Mouse (Mus musculus) heart, adult 11 months (tissue): ENCODE measurements at regions not wholly inside any gene's neighbourhood (a gene's known extent, or its start where the extent isn't known, plus 50 kb on each side); places are given as distances from the start of the nearest gene placed in this dataset.

Experiments
- DNase-seq: peaks from one replicate; pipeline ENCODE4 v3.0.0; 2022

DNA sequence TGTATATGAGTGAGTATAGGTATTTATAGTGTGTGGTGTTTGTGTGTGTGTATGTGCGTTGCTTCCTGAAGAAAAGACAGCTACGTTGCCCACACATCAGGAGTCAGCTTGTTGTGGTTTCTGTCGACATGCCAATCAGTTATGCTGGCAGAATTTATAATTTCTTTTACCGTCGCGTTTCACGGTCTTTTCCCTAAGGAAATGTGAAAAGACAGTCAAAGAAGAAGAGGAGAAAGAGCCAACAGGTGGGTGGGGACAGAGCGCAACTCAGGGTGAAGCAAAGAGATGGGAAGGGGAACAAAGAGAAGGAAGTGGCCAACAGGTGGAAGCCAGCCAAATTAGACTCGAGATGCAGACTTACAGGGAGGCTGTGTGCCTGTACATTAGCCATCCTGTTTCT lies 204.2 kb downstream of the Rpap3 start:
- peak; percentile 52 for DNase-seq

GRCm38 (mm10) chr15:97499821-97500385 lies 205.7 kb downstream of the Rpap3 start:
- DNase-seq, result peak; percentile 63

GRCm38 (mm10) chr15:97499240-97499639 lies 206.4 kb downstream of the Rpap3 start:
- DNase-seq, result peak; percentile 67

DNA sequence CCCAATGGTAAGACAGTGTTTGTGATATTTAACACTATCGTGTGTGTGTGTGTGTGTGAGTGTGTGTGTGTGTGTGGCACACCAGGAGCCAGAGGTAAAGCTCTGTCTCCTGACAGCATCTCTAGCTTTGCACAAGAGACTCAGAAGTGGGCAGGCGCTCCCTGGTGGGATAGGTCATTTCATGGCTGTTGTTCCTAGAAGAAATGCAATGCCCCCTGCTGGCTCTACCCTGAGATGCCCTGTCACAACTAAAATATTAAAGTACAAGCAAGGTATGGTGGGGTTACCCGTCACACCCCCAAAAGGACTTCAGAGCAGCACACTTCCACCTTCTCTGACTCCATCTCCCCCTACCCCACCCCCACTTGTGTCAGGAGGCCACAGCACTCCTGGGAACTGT lies 207.2 kb downstream of the Rpap3 start:
- peak; percentile 90 for DNase-seq

DNA sequence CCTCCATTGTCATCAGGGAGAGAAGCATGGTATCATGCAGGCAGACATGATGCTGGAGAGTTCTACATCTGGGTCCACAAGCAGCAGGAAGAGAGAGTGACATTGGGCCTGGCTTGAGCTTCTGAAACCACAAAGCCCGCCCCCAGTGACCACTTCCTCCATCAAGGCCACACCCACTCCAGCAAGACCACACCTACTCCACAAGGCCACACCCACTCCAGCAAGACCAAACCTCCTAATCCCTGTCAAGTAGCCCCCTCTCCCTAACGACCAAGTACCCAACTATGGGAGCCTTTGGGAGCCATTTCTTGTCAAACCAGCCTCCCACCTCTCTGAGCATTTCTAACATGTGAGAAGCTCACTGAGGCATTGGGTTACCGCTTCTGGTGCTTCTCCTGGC lies 209.6 kb downstream of the Rpap3 start:
- DNase-seq, result peak; percentile 70

GRCm38 (mm10) chr15:97493340-97493739 lies 212.3 kb downstream of the Rpap3 start:
- peak; percentile 7 for DNase-seq

GRCm38 (mm10) chr15:97491796-97492195 lies 213.8 kb downstream of the Rpap3 start:
- peak; percentile 39 for DNase-seq

GRCm38 (mm10) chr15:97487425-97487824 lies 218.2 kb downstream of the Rpap3 start:
- peak; percentile 7 for DNase-seq

- DNase-seq, result no peak
These were observed 225.1 kb upstream of the Amigo2 start for GRCm38 (mm10) chr15:97471986-97472779.

DNA sequence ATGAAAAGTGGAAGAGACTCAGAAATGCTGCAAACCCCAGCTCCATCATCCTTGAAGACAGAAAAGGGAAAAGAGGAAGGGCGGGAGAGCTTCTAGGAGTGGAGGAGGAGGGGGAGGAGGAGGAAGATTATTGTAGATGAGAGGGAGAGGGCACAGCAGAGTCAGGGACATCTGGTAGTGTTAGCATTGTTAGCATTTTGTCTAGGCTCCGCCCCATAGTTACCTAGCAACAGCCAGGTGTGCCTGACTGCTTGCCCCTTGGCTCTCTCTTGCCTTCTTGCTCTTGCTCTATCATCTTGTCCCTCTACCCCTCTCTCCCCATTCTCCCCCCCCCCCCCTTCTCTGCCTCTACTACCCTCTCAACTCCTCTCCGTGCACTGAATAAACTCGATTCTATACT lies 224.4 kb upstream of the Amigo2 start:
- DNase-seq, result no peak

GRCm38 (mm10) chr15:97469684-97470344 lies 222.7 kb upstream of the Amigo2 start:
- DNase-seq, result peak; percentile 84

GRCm38 (mm10) chr15:97468732-97469683 lies 221.9 kb upstream of the Amigo2 start:
- peak; percentile 91 for DNase-seq

DNA sequence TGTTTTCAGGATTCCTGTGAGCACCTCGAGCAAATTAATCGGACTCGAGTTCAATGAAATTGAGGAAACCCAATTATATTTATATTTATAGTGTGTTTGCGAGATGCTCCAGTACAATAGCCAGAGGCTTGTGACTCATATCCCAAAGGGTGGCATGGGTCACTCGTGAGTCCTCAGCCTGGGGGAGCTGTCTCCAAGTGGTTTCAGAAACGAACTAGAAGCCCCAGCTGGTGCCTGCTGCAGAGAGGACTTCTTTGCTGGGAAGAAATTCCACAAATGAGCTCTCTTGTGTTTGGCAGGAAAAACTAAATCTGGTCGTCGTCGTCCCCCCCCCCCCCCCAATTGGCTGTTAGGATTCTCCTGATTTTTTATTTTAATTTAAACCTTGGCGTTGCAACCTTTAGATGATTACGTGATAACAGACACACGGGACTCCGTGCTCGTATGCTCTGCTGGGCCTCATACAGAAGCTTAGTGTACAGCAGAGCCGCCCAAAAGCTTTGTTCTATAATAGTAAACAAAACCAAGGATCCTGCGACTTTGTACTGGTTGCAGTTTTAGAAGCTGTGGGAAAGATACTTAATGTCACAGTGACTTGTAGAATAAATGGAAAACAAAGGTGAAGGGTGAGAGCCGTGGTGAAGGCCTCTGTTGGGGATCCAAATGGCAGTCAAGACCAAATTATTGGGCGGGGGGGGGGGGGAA lies 220.8 kb upstream of the Amigo2 start:
- peak; percentile 66 for DNase-seq

DNA sequence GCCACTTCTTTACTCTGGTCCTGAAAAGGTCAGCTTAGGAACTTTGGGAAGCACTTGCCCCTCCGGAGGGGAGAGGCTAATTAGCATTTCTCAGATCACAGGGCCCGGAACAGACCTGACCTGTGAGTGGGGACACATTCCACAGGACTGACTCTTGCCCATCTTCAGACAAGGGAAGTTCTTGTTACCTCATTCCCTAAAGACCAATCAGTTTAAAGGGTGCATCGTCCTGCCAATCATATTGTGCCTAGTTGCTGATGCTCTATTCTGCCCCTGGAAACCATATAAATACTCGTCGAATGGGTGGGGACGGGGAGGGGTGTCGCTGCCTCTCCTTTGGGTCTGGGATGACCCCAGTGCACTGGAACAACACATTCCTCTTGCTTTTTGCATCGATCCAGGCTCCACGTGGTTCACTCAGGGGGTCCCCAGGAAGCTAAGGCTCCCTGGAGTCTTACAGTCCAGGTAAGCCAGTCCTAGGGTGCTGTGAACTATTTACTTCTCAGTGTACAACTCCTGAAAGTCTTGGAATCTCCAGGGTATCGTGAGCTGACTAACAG lies 219.9 kb upstream of the Amigo2 start:
- peak; percentile 66 for DNase-seq

GRCm38 (mm10) chr15:97466110-97466509 lies 219.0 kb upstream of the Amigo2 start:
- DNase-seq, result peak; percentile 37

- peak; percentile 81 for DNase-seq
These were observed 218.3 kb upstream of the Amigo2 start for GRCm38 (mm10) chr15:97465366-97465765.

DNA sequence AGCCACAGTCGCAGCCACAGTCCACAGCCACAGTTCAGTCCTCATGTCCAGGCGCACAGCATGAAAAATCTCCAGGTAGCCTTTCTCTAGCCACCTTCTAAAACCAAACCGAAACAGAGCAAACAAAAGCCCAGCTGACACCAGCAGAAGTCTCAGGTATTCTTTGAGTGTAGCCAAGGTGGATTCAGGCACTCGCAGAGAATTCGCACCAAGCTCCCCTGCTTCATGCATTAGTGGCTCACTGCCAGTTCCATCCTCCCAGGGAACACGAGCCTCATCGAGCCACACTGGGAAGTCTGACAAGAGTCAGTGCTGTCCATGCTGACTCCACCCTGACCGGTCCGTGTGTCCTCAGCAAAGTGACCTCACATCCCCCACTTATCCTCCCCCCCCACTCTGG lies 217.7 kb upstream of the Amigo2 start:
- peak; percentile 95 for DNase-seq

GRCm38 (mm10) chr15:97462587-97462986 lies 215.5 kb upstream of the Amigo2 start:
- peak; percentile 14 for DNase-seq

GRCm38 (mm10) chr15:97462006-97462405 lies 214.9 kb upstream of the Amigo2 start:
- DNase-seq, result peak; percentile 73

DNA sequence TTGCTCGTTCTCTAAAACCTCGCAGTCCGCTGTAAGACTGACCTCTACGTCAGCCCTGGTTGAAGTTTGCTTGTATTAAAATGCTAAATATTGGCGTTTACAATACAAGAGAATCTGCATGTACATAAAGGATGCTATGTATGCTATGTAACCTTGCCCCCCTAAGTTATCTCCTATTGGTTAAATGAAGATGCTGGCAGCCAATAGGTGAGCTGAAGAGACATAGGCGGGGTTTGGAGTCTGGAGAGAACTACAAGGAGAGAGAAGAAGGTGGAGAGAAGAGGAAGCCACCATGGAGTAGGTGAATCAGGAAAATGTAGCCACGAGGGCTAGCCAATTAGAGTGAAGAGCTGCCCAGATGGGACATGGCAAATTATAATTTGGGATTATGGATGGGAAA lies 214.0 kb upstream of the Amigo2 start:
- DNase-seq, result no peak

GRCm38 (mm10) chr15:97460360-97460719 lies 213.3 kb upstream of the Amigo2 start:
- peak; percentile 69 for DNase-seq
